8 mouse cellular contexts compared by ENCODE assay signal in the genomic region with DNA sequence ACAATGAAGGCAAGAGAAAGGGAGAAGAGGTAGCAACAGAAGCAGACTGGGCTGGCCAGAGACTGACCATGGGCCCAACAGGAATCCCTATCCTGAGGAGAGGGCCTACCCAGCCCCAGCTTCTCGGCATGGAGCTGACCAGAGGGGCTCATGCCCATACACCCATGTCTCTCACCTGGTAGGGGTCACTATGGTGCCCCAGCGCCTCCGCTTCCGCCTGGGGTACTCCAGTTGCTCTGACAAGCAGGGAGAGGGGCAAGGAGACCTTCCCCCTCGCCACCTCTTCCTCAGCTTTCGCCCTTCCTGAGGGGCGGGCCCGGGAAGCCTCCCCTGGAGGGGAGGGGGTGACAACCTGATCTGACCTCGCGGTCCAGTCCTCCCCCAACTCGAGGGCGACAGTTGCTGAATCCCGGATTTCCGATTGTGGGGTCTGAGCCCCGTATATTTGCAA. TPM values are rescaled to one million over a fixed set of nuclear protein-coding genes. Genes with fewer than 3 reads are reported as not detected.
A peak's percentile ranks its signal among the peaks of the same experiment; 100 is the strongest.
DNase-seq lines count a peak whose midpoint lies in the region; ATAC-seq and TF ChIP-seq lines count a peak whose summit lies in the region.

No protein-coding gene starts in this region.

- no peak for TF ChIP-seq CTCF in CH12.LX (conservative IDR thresholded peaks at IDR 0.05 in 1 of 2, IDR thresholded peaks at IDR 0.05 in 1 of 2; ENCODE audit: low read depth in 2 of 2, low read length in 2 of 2)
- no peak for TF ChIP-seq CTCF in embryonic fibroblast, embryonic 13.5 days (IDR thresholded peaks at IDR 0.05; ENCODE audit: borderline replicate concordance, insufficient read depth, low read length)

- dilution Hi-C loops in CH12.LX (cut with MboI; ENCODE audit: extremely low pct_ligation_motif_present, extremely low pct_unique_long_range_greater_than_20kb, low sequenced_read_pairs), result no loop called here

- no peaks in the 10 kb centered on the region for H3K9me3 ChIP-seq in CH12.LX (replicated peaks; ENCODE audit: low read length)
- H3K9me3 ChIP-seq in intestine, embryonic 15.5 days, result no peaks in the 10 kb centered on the region
- no peaks in the 10 kb centered on the region for H3K9me3 ChIP-seq in midbrain, embryonic 11.5 days (ENCODE audit: control insufficient read depth, low read length)

- peak; percentile 6; the same call in 1 of the 2 replicates for ATAC-seq in intestine, embryonic 15.5 days
- ATAC-seq in midbrain, embryonic 11.5 days (ENCODE audit: low FRiP score), result 0 out of 2 replicates have a peak, but pooled peaks have one; percentile 8

- under 1% methylated on average over 15 of the region's 15 CpGs for WGBS in intestine, embryonic 15.5 days
- 0% methylated on average over 13 of the region's 15 CpGs for WGBS in midbrain, embryonic 11.5 days

- no peak for TF ChIP-seq RAD21 in CH12.LX (IDR thresholded peaks at IDR 0.05; ENCODE audit: low read depth, low read length)

- no peaks in the 10 kb centered on the region for H3K27me3 ChIP-seq in CH12.LX (replicated peaks)
- H3K27me3 ChIP-seq in intestine, embryonic 15.5 days (replicated peaks), result no peaks in the 10 kb centered on the region
- H3K27me3 ChIP-seq in midbrain, embryonic 11.5 days (ENCODE audit: control insufficient read depth, insufficient read depth, low read length), result no peaks in the 10 kb centered on the region

- in situ Hi-C loops in CH12.LX (cut with MboI; ENCODE audit: low pct_ligation_motif_present, low pct_unique_long_range_greater_than_20kb, low sequenced_read_pairs), result no loop called here

- H3K4me3 ChIP-seq in CH12.LX (replicated peaks in 1 of 3; ENCODE audit: low read depth in 2 of 3, low read length in 2 of 3, poor library complexity in 1 of 3), result peak overlapping the region; percentile 75 to 97 (median 90)
- H3K4me3 ChIP-seq in embryonic fibroblast, embryonic 13.5 days (ENCODE audit: insufficient read depth, low read length), result peak overlapping the region; percentile 96
- peak overlapping the region; percentile 74 for H3K4me3 ChIP-seq in intestine, embryonic 15.5 days (replicated peaks)
- H3K4me3 ChIP-seq in midbrain, embryonic 11.5 days (ENCODE audit: low read depth, low read length), result peak overlapping the region; percentile 75

- no peak for TF ChIP-seq EP300 in CH12.LX (IDR thresholded peaks at IDR 0.05; ENCODE audit: low read length)

- 0 out of 2 replicates have a peak overlapping the region, but pooled peaks have one; percentile 11 for H3K27ac ChIP-seq in CH12.LX (ENCODE audit: insufficient read depth, low read depth)
- no peak overlapping the region for H3K27ac ChIP-seq in embryonic fibroblast, embryonic 13.5 days (ENCODE audit: insufficient read depth, low read length)
- peak overlapping the region; percentile 94 for H3K27ac ChIP-seq in intestine, embryonic 15.5 days
- H3K27ac ChIP-seq in midbrain, embryonic 11.5 days (ENCODE audit: low read depth, low read length), result 0 out of 2 replicates have a peak overlapping the region, but pooled peaks have one; percentile 16

- TF ChIP-seq POLR2A in CH12.LX (IDR thresholded peaks at IDR 0.05; ENCODE audit: low read depth, low read length), result no peak
- TF ChIP-seq POLR2A in embryonic fibroblast, embryonic 13.5 days (IDR thresholded peaks at IDR 0.05; ENCODE audit: low read depth, low read length), result no peak

- peaks cover 32% of the 10 kb centered on the region for H3K79me2 ChIP-seq in CH12.LX (replicated peaks; ENCODE audit: control insufficient read depth, extremely low read depth, insufficient read depth, poor library complexity, severe bottlenecking)

- H3K36me3 ChIP-seq in CH12.LX (replicated peaks in 1 of 2; ENCODE audit: control insufficient read depth in 1 of 2, insufficient read depth in 1 of 2, low read length in 1 of 2), result peaks cover 24 to 51% of the 10 kb centered on the region in 2 experiments
- H3K36me3 ChIP-seq in intestine, embryonic 15.5 days, result peaks cover 19% of the 10 kb centered on the region
- peaks cover 10% of the 10 kb centered on the region for H3K36me3 ChIP-seq in midbrain, embryonic 11.5 days (ENCODE audit: control insufficient read depth, insufficient read depth, low read length)

- H3K4me1 ChIP-seq in CH12.LX (ENCODE audit: control insufficient read depth in 1 of 2, insufficient read depth in 2 of 2), result peaks cover 8 to 53% of the 10 kb centered on the region in 2 experiments; a peak in 3 of 4 replicates
- H3K4me1 ChIP-seq in embryonic fibroblast, embryonic 13.5 days (ENCODE audit: control insufficient read depth, insufficient read depth, low read length), result no peaks in the 10 kb centered on the region; the same call in 1 of the 2 replicates
- peaks cover 17% of the 10 kb centered on the region for H3K4me1 ChIP-seq in intestine, embryonic 15.5 days (replicated peaks)
- peaks cover 23% of the 10 kb centered on the region for H3K4me1 ChIP-seq in midbrain, embryonic 11.5 days (ENCODE audit: control insufficient read depth, insufficient read depth, low read length)

- peak overlapping the region; percentile 99 for H3K9ac ChIP-seq in CH12.LX (ENCODE audit: insufficient read depth, low read depth)
- H3K9ac ChIP-seq in intestine, embryonic 15.5 days, result peak overlapping the region; percentile 82
- peak overlapping the region; percentile 86 for H3K9ac ChIP-seq in midbrain, embryonic 11.5 days (ENCODE audit: low read length)

- H3K4me2 ChIP-seq in CH12.LX (ENCODE audit: insufficient read depth, low read depth, poor library complexity, severe bottlenecking), result peak overlapping the region; percentile 79
- H3K4me2 ChIP-seq in intestine, embryonic 15.5 days (replicated peaks), result peak overlapping the region; percentile 97
- peak overlapping the region; percentile 98 for H3K4me2 ChIP-seq in midbrain, embryonic 11.5 days

- peak; percentile 44 for DNase-seq in cerebellum, adult 8-10 months
- no peak for DNase-seq in cerebellum, postnatal 4 days (ENCODE audit: low spot score in 2 of 2)
- no peak for DNase-seq in CH12.LX (ENCODE audit: extremely low read depth)
- peak; percentile 91 for DNase-seq in midbrain, embryonic 11.5 days (ENCODE audit: low spot score, missing footprints)
- DNase-seq in thymus, postnatal 36 days, result peak; percentile 43 to 59
- DNase-seq in urinary bladder, adult 18-20 months (ENCODE audit: low spot score in 2 of 2), result no peak

TF ChIP-seq in CH12.LX, 34 proteins besides CTCF, POLR2A, EP300 and RAD21:
- TF ChIP-seq IRF4 (IDR thresholded peaks at IDR 0.05; ENCODE audit: low read depth, low read length) (no peak), USF2 (conservative IDR thresholded peaks at IDR 0.05; ENCODE audit: low read depth, low read length) (no peak), NRF1 (IDR thresholded peaks at IDR 0.05; ENCODE audit: low read depth, low read length) (0 out of 2 replicates have a peak, but pooled peaks have one; percentile 23), MXI1 (IDR thresholded peaks at IDR 0.05; ENCODE audit: low read depth, low read length) (peak; percentile 30; the same call in 1 of the 2 replicates), ZMIZ1 (IDR thresholded peaks at IDR 0.05; ENCODE audit: low read depth, low read length) (no peak), ETS1 (conservative IDR thresholded peaks at IDR 0.05; ENCODE audit: low read depth, low read length) (no peak), ZKSCAN1 (IDR thresholded peaks at IDR 0.05; ENCODE audit: borderline replicate concordance, low read depth, low read length) (no peak)

RNA-seq across cellular contexts. Expression of a gene that starts 0.7 kb away (rescaled TPM):
- total RNA-seq in CH12.LX (2012; rRNA removed) (28.5 and 29.0 TPM in 2 replicates), CH12.LX (2014; rRNA removed) (13.6 and 15.3 TPM in 2 replicates)
- polyA plus RNA-seq in CH12.LX (2012; ENCODE audit: insufficient read length, low read depth), result 32.2 and 33.0 TPM in 2 replicates
- polyA plus RNA-seq in embryonic fibroblast, embryonic 13.5 days (2011; ENCODE audit: insufficient read length, low read depth, missing spikeins), result 42.0 and 45.4 TPM in 2 replicates
- polyA plus RNA-seq in intestine, embryonic 15.5 days (2015; fragmentation: Nextera tagmentation; extraction: Ambion mirVana), result 30.8 and 31.9 TPM in 2 replicates
- 25.7 and 27.2 TPM in 2 replicates for polyA plus RNA-seq in midbrain, embryonic 11.5 days (2014; fragmentation: Nextera tagmentation; extraction: Ambion mirVana)

RNA-seq across cellular contexts. Expression of a gene that starts 21.6 kb away (rescaled TPM):
- total RNA-seq in CH12.LX (2012; rRNA removed) (73.9 and 109 TPM in 2 replicates), CH12.LX (2014; rRNA removed) (73.6 and 78.4 TPM in 2 replicates)
- 216 and 243 TPM in 2 replicates for polyA plus RNA-seq in CH12.LX (2012; ENCODE audit: insufficient read length, low read depth)
- 54.0 and 63.0 TPM in 2 replicates for polyA plus RNA-seq in embryonic fibroblast, embryonic 13.5 days (2011; ENCODE audit: insufficient read length, low read depth, missing spikeins)
- 59.1 and 65.9 TPM in 2 replicates for polyA plus RNA-seq in intestine, embryonic 15.5 days (2015; fragmentation: Nextera tagmentation; extraction: Ambion mirVana)
- polyA plus RNA-seq in midbrain, embryonic 11.5 days (2014; fragmentation: Nextera tagmentation; extraction: Ambion mirVana), result 92.6 and 99.7 TPM in 2 replicates

RNA-seq across cellular contexts. Expression of a gene that starts 22.0 kb away (rescaled TPM):
- total RNA-seq in CH12.LX (2012; rRNA removed) (70.9 and 103 TPM in 2 replicates), CH12.LX (2014; rRNA removed) (42.4 and 44.7 TPM in 2 replicates)
- polyA plus RNA-seq in CH12.LX (2012; ENCODE audit: insufficient read length, low read depth), result 190 and 267 TPM in 2 replicates
- 20.5 and 40.2 TPM in 2 replicates for polyA plus RNA-seq in embryonic fibroblast, embryonic 13.5 days (2011; ENCODE audit: insufficient read length, low read depth, missing spikeins)
- 23.2 and 25.1 TPM in 2 replicates for polyA plus RNA-seq in intestine, embryonic 15.5 days (2015; fragmentation: Nextera tagmentation; extraction: Ambion mirVana)
- polyA plus RNA-seq in midbrain, embryonic 11.5 days (2014; fragmentation: Nextera tagmentation; extraction: Ambion mirVana), result 23.8 and 28.4 TPM in 2 replicates

RNA-seq across cellular contexts. Expression of a gene that starts 36.5 kb away (rescaled TPM):
- total RNA-seq in CH12.LX (2012; rRNA removed), result 1.9 and 3.4 TPM in 2 replicates
- not detected in 2 replicates for total RNA-seq in CH12.LX (2014; rRNA removed)
- not detected in 2 replicates for polyA plus RNA-seq in CH12.LX (2012; ENCODE audit: insufficient read length, low read depth)
- not detected in 2 replicates for polyA plus RNA-seq in embryonic fibroblast, embryonic 13.5 days (2011; ENCODE audit: insufficient read length, low read depth, missing spikeins)
- 0.75 and 1.0 TPM in 2 replicates for polyA plus RNA-seq in intestine, embryonic 15.5 days (2015; fragmentation: Nextera tagmentation; extraction: Ambion mirVana)
- 4.1 and 4.8 TPM in 2 replicates for polyA plus RNA-seq in midbrain, embryonic 11.5 days (2014; fragmentation: Nextera tagmentation; extraction: Ambion mirVana)

RNA-seq across cellular contexts. Expression of a gene that starts 39.0 kb away (rescaled TPM):
- 39.7 and 43.2 TPM in 2 replicates for total RNA-seq in CH12.LX (2012; rRNA removed)
- 31.3 and 33.4 TPM in 2 replicates for total RNA-seq in CH12.LX (2014; rRNA removed)
- 37.4 and 39.3 TPM in 2 replicates for polyA plus RNA-seq in CH12.LX (2012; ENCODE audit: insufficient read length, low read depth)
- 30.7 and 33.6 TPM in 2 replicates for polyA plus RNA-seq in embryonic fibroblast, embryonic 13.5 days (2011; ENCODE audit: insufficient read length, low read depth, missing spikeins)
- 27.8 and 33.3 TPM in 2 replicates for polyA plus RNA-seq in intestine, embryonic 15.5 days (2015; fragmentation: Nextera tagmentation; extraction: Ambion mirVana)
- 25.6 and 26.5 TPM in 2 replicates for polyA plus RNA-seq in midbrain, embryonic 11.5 days (2014; fragmentation: Nextera tagmentation; extraction: Ambion mirVana)

Comparison
In these comparisons a context has a peak if more than half of its experiments do, and no peak if none do; other contexts are left out.
1. DNase-seq: peak in cerebellum, adult 8-10 months (single experiment), midbrain, embryonic 11.5 days (single experiment) and thymus, postnatal 36 days (2 of 2); none in cerebellum, postnatal 4 days (0 of 2), CH12.LX (single experiment) and urinary bladder, adult 18-20 months (0 of 2).
2. Peak in every context shown above with its lines, with median percentiles within 50 percentile points of each other: H3K4me2 ChIP-seq, H3K4me3 ChIP-seq and H3K9ac ChIP-seq.